Mouse (Mus musculus) kidney, adult 11 months (tissue): ENCODE measurements around the gene Rnf17.

ENCODE experiments used
- DNase-seq: peaks from one replicate; pipeline ENCODE4 v3.0.0; 2022

Gene Rnf17

DNA sequence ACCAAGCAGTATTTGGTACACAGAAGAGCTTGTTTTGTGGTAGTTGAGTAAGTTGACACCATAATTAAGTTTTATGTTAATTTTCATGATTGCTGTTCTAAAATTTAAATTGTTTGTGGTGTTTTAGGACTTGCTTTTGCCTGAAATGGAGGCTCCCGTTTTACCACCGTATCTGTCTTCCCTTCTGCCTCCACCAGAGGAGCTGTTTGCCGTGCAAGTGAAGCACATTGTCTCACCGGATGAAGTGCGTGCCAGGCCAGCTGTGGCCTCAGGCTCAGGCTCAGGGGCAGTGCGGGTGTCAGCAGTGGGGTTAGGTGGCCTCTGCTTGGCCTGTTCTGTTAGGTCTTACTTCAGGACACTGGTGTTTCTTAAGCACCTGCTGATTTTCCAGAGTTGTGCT, 109.7 kb downstream of the Rnf17 start:
- no peak for DNase-seq

- no peak for DNase-seq
Measured at GRCm38 (mm10) chr14:56514775-56515174, 112.4 kb downstream of the Rnf17 start.

- DNase-seq, result no peak
Measured at GRCm38 (mm10) chr14:56530788-56531187, 128.4 kb downstream of the Rnf17 start.

DNA sequence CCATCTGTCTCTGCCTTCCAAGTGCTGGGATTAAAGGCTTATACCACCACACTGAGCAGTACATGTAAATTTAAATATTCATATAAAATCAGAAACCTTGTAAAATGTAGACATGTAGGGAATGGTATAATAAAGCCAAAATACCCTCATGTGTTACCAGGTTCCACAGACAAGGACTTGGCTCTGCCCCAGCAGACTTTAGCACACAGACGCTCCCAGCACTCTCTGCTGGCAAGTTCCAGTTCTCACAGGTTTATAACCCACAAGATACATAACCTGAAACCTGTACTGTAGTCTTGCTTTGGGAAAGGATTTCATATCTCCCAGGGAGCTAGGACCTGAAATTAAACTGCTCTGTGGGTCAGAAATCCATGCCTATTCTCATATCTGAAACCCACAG, 142.6 kb downstream of the Rnf17 start:
- DNase-seq, result peak; percentile 8

- no peak for DNase-seq
Measured at GRCm38 (mm10) chr14:56545491-56545890, 143.1 kb downstream of the Rnf17 start.

- no peak for DNase-seq
Measured at GRCm38 (mm10) chr14:56550960-56551359, 148.6 kb downstream of the Rnf17 start.

GRCm38 (mm10) chr14:56552924-56553323, 150.5 kb downstream of the Rnf17 start:
- DNase-seq, result no peak

- no peak for DNase-seq
Measured at GRCm38 (mm10) chr14:56553331-56553730, 150.9 kb downstream of the Rnf17 start.

- DNase-seq, result no peak
Measured at GRCm38 (mm10) chr14:56554716-56555115, 152.3 kb downstream of the Rnf17 start.

GRCm38 (mm10) chr14:56559134-56559533, 156.8 kb downstream of the Rnf17 start:
- DNase-seq, result no peak

DNA sequence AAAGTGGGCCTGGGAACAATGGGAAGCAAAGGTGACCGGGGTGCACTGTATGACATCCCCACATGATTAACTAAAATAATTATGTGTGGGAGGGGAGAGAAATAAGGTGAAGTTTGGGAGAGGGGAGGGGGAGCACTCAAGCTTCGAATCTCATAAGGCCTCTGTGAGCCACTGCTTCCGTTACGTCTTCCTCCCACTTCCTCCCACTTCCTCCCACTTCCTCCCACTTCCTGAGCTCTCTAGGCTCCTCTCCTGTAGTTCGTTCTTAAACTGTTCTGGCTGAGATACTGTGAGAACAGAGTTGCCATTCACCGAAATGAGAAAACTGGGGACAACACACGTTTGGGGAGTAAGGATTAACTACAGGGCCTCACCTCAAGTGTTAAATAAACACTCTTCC, 165.1 kb downstream of the Rnf17 start:
- no peak for DNase-seq

DNA sequence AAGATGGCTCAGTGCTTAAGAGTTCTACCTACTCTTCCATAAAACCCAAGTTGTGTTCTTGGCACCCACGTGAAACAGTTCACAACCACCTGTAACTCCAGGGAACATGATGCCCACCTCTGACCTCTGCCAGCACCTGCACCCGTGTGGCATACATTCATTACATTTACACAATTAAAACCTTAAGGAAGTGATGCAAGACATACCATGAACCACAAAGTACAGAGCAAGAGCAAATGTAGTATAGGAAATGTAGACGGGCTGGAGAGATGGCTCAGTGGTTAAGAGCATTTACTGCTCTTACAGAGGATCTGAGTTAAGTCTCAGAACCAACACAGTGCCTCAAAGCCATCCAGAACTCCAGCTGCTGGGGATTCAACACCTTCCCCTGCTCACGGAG, 166.7 kb downstream of the Rnf17 start:
- DNase-seq, result no peak

GRCm38 (mm10) chr14:56571310-56572093, 169.1 kb downstream of the Rnf17 start:
- DNase-seq, result peak; percentile 97

- no peak for DNase-seq
Measured at GRCm38 (mm10) chr14:56572546-56572945, 170.2 kb downstream of the Rnf17 start.
